Mouse (Mus musculus) thymus, adult 18-20 months (tissue): ENCODE data around the gene Farp1.
"Not testable (repeated sequence)": the region's sequence is repeated elsewhere in the genome, so short reads cannot be mapped to it uniquely, and the experiment has no call there.

Experiments
- DNase-seq, 2 experiments: peaks; one replicate each; pipeline ENCODE4 v3.0.0; 2022; ENCODE audit warnings: mixed read lengths in 2 of 2

The Farp1 gene

GRCm38 (mm10) chr14:121186402-121186894 is 151.4 kb downstream of the Farp1 start:
- DNase-seq, result no peak

- not testable (repeated sequence) for DNase-seq
These were observed 154.8 kb downstream of the Farp1 start for GRCm38 (mm10) chr14:121189840-121190239.

DNA sequence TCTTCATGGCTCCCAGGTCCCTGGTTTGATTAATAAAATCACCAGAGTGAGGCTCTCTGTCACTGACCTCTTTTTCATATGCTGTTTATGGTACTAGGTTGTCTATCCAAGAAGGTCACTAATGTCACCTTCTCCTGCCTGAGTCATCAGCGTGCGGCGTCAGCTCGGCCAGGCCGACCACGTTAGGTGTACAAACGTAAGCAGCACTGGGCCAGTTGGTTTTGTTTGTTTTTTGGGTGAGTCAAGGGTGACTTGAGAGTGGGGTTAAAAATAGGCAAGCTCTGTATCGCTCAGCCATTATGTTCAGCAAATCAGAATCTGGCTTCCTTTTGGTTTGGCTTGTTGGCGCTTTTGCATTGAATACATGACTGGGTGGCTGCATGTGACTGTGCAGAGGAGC is 155.4 kb downstream of the Farp1 start:
- no peak for DNase-seq

- no peak for DNase-seq
These were observed 156.7 kb downstream of the Farp1 start for GRCm38 (mm10) chr14:121191739-121192138.

GRCm38 (mm10) chr14:121192394-121192793 is 157.4 kb downstream of the Farp1 start:
- no peak for DNase-seq

DNA sequence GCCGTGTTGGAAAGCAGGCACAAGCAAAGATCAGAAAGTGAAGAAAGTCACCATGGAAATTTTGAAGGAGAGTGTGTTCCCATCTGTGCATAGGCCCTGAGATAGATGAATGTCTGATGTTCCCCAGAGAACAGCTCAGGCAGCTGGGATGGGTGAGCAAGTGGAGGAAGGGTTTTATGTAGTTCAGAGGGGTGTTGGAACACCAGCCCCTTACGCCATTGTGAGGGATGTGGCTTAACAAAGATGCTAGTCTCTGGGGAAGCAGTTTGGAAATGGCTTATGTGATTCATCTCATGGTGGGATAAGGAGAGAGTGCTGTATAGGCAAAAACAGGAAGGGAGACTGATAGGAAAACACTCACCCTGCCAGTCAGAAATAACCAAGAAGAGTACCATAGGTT is 159.0 kb downstream of the Farp1 start:
- no peak for DNase-seq

DNA sequence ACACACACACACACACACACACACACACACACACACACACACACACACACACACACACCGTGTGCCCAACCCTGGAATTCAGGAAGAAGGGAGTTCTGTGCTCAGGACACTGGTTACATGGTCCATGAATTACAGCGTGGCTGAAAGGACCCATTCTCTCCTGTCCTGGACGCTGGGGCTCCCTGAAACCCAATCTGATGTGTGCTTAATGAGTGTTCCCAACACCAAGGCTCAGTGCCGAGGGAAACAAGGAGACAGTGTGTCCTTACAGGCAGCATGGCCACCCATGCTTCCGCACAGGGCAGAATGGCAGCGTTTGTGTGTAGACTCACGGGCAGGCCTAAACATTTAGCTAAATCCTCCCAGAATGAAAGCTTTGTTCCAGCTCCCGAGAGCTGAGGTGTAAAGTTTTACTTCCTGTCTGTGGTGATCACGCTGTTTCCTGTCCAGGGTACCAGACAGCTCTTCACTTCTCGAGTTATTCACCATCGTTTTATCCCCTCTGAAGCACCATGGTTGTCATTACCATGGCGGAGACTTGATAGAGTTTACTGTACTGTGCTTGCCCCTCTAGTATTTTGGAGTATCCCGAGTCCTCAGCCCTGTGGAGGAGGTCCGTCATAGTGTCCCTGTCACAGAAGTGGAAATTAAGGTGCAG is 164.0 kb downstream of the Farp1 start:
- DNase-seq, result no peak

GRCm38 (mm10) chr14:121199789-121200188 is 164.8 kb downstream of the Farp1 start:
- DNase-seq, result no peak

GRCm38 (mm10) chr14:121200353-121200752 is 165.4 kb downstream of the Farp1 start:
- no peak for DNase-seq

DNA sequence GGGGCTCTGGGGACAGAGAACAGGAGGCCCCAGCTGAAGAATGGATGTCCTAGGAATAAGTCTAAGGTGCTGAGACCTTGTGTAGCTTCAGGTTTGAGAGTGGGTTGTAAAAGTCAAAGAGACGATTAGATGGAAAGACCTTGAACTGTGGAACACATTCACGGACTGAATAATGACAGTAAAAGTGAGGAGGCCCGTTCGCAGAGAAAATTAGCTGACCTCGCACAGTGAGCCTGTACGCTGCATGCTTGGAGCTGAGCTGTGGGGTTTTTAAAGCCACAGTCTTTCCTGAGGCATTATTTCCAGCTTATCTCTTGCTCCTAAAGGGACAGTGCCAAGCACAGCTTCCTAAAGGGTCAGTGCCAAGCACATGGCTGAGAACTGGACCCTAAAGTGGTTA is 166.2 kb downstream of the Farp1 start:
- DNase-seq, result no peak

GRCm38 (mm10) chr14:121205459-121205858 is 170.5 kb downstream of the Farp1 start:
- DNase-seq, result no peak

- DNase-seq, result no peak
These were observed 172.6 kb downstream of the Farp1 start for GRCm38 (mm10) chr14:121207441-121208158.

- DNase-seq, result no peak
These were observed 173.1 kb downstream of the Farp1 start for GRCm38 (mm10) chr14:121208159-121208515.

DNA sequence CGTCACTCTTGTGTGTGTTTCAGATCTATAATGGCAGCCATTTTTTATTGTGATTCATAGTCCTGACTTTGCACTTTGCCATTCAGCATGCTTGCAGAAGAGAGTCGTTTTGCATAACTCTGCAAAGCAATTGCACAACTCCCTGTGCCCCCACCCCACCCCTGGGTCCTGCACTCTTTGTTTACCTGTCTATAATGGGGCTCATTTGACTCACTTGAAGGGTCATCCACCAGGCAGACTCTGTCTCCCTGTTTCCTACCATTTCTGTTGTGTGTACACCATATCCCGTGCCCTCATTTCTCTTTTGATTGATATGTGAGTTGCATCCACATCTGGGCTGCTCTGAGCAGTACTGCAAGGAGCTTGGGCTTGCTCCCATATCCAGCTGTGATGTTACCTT is 175.3 kb downstream of the Farp1 start:
- DNase-seq, result no peak

DNA sequence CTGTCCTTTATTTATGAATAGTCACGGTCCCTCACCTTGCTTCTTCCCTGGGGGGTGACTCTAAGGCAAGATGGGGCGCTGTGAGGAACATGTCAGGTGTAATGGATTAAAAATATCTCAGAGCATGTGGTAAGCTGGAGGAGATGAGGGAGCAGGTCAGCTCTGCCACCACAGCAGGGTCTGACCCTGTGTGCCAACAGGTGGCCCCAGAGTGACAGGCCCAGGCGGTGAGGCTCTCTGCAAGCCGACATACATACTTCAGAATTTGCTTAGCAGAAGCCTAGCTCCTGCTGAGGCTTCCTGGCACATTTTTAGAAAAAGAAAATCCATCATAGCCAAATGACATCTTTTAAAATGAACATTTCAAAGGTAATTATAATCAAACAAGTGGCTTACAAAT is 178.7 kb downstream of the Farp1 start:
- DNase-seq, result no peak

GRCm38 (mm10) chr14:121214636-121215257 is 179.7 kb downstream of the Farp1 start:
- no peak for DNase-seq

GRCm38 (mm10) chr14:121215817-121216216 is 180.8 kb downstream of the Farp1 start:
- no peak for DNase-seq

DNA sequence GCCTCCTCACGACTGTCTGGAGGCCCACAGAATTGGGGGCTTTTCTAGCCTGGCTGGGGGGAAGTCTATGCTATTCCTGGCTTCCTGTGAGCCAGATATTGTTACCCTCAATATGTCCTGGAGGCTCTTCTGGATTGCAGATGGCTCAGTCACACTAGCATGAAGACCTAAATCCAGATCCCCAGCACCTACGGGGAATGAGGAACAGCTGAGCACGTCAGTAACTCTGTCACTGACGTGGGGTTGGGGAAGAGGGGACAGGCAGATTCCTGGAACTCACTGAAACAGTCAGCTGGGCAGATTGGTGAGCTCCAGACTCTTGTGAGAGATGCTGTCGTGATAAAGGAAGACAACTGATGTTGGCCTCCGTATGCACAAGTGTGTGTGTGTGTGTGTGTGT is 181.7 kb downstream of the Farp1 start:
- no peak for DNase-seq

GRCm38 (mm10) chr14:121218620-121219019 is 183.6 kb downstream of the Farp1 start:
- DNase-seq, result no peak

- no peak for DNase-seq
These were observed 184.4 kb downstream of the Farp1 start for GRCm38 (mm10) chr14:121219226-121220039.

DNA sequence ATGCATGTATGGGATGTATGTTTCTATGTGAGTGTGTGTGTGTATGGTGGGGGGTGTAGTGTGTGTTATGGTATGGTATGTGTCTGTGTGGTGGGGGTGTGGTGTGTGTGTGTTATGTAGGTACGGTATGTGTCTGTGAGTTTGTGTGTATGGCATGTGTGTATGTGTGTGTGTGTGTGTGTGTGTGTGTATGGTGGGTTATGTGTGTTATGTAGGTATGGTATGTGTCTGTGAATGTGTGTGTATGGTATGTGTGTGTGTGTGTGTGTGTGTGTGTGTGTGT is 185.0 kb downstream of the Farp1 start:
- no peak for DNase-seq

- no peak for DNase-seq
These were observed 185.7 kb downstream of the Farp1 start for GRCm38 (mm10) chr14:121220723-121221122.

- DNase-seq, result no peak
These were observed 190.8 kb downstream of the Farp1 start for GRCm38 (mm10) chr14:121225804-121226203.
